Mouse (Mus musculus): ENCODE data around the gene BC017158. TPM values are rescaled to one million over a fixed set of nuclear protein-coding genes. Genes with fewer than 3 reads are reported as not detected.

The BC017158 gene
- polyA plus RNA-seq, 1 experiment from 2014 or later, result 20.3 TPM

GRCm38 (mm10) chr7:128309216-128309615 lies 11.2 kb upstream of the BC017158 start:
- WGBS (ENCODE audit: insufficient replicate concordance), result 54% methylated on average over 3 of the region's 3 CpGs
- Histone ChIP-seq H3K27ac (replicated peaks) (no peak overlapping the region), H3K4me3 (replicated peaks) (no peak overlapping the region), H3K4me1 (replicated peaks) (peaks cover 42% of the 10 kb centered on the region), H3K9me3 (replicated peaks) (no peaks in the 10 kb centered on the region), H3K27me3 (peaks cover 36% of the 10 kb centered on the region), H3K36me3 (replicated peaks) (no peaks in the 10 kb centered on the region), H3K4me2 (0 out of 2 replicates have a peak overlapping the region, but pooled peaks have one; percentile 47), H3K9ac (no peak overlapping the region)
- no peak for ATAC-seq (ENCODE audit: insufficient read depth)

GRCm38 (mm10) chr7:128307851-128308250 lies 9.9 kb upstream of the BC017158 start:
- Histone ChIP-seq H3K4me2 (no peak overlapping the region), H3K4me3 (replicated peaks) (no peak overlapping the region), H3K9me3 (replicated peaks) (no peaks in the 10 kb centered on the region), H3K4me1 (replicated peaks) (peaks cover 45% of the 10 kb centered on the region), H3K36me3 (replicated peaks) (peaks cover 1% of the 10 kb centered on the region), H3K27me3 (peaks cover 23% of the 10 kb centered on the region), H3K9ac (no peak overlapping the region), H3K27ac (replicated peaks) (0 out of 2 replicates have a peak overlapping the region, but pooled peaks have one; percentile 6)
- ATAC-seq (ENCODE audit: insufficient read depth), result no peak

GRCm38 (mm10) chr7:128304907-128305306 lies 6.9 kb upstream of the BC017158 start:
- H3K27ac ChIP-seq (replicated peaks), result no peak overlapping the region
- no peak for ATAC-seq (ENCODE audit: insufficient read depth)
- H3K4me2 ChIP-seq, result 0 out of 2 replicates have a peak overlapping the region, but pooled peaks have one; percentile 6

GRCm38 (mm10) chr7:128304198-128304597 lies 6.2 kb upstream of the BC017158 start:
- H3K27ac ChIP-seq (replicated peaks), result no peak overlapping the region; the same call in 1 of the 2 replicates
- 74% methylated on average over 6 of the region's 6 CpGs for WGBS (ENCODE audit: insufficient replicate concordance)
- no peak for ATAC-seq (ENCODE audit: insufficient read depth)
- peaks cover 61% of the 10 kb centered on the region for H3K4me1 ChIP-seq (replicated peaks)
- H3K4me3 ChIP-seq (replicated peaks), result no peak overlapping the region
- no peak overlapping the region for H3K9ac ChIP-seq
- H3K9me3 ChIP-seq (replicated peaks), result no peaks in the 10 kb centered on the region
- H3K36me3 ChIP-seq (replicated peaks), result peaks cover 14% of the 10 kb centered on the region
- H3K27me3 ChIP-seq, result no peaks in the 10 kb centered on the region
- no peak overlapping the region for H3K4me2 ChIP-seq

More at GRCm38 (mm10) chr7:128304907-128305306, 6.9 kb upstream of the BC017158 start:
- 12% methylated on average over 5 of the region's 5 CpGs for WGBS (ENCODE audit: insufficient replicate concordance)
- H3K4me1 ChIP-seq (replicated peaks), result peaks cover 65% of the 10 kb centered on the region
- H3K9ac ChIP-seq, result no peak overlapping the region
- H3K27me3 ChIP-seq, result no peaks in the 10 kb centered on the region
- H3K9me3 ChIP-seq (replicated peaks), result no peaks in the 10 kb centered on the region
- peaks cover 14% of the 10 kb centered on the region for H3K36me3 ChIP-seq (replicated peaks)
- no peak overlapping the region for H3K4me3 ChIP-seq (replicated peaks)

GRCm38 (mm10) chr7:128302151-128302550 lies 4.2 kb upstream of the BC017158 start:
- Histone ChIP-seq H3K4me3 (replicated peaks) (peak overlapping the region; percentile 61), H3K9me3 (replicated peaks) (no peaks in the 10 kb centered on the region), H3K27ac (replicated peaks) (peak overlapping the region; percentile 89), H3K9ac (peak overlapping the region; percentile 62), H3K4me2 (peak overlapping the region; percentile 71), H3K36me3 (replicated peaks) (peaks cover 14% of the 10 kb centered on the region), H3K4me1 (replicated peaks) (peaks cover 63% of the 10 kb centered on the region), H3K27me3 (no peaks in the 10 kb centered on the region)
- 75% methylated on average over 3 of the region's 3 CpGs for WGBS (ENCODE audit: insufficient replicate concordance)
- ATAC-seq (ENCODE audit: insufficient read depth), result no peak

- Histone ChIP-seq H3K9ac (no peak overlapping the region; the same call in 1 of the 2 replicates), H3K9me3 (replicated peaks) (no peaks in the 10 kb centered on the region), H3K4me1 (replicated peaks) (peaks cover 75% of the 10 kb centered on the region), H3K4me2 (no peak overlapping the region), H3K36me3 (replicated peaks) (peaks cover 14% of the 10 kb centered on the region), H3K27ac (replicated peaks) (peak overlapping the region; percentile 89), H3K27me3 (no peaks in the 10 kb centered on the region), H3K4me3 (replicated peaks) (no peak overlapping the region)
- ATAC-seq (ENCODE audit: insufficient read depth), result no peak
- 73% methylated on average over 3 of the region's 3 CpGs for WGBS (ENCODE audit: insufficient replicate concordance)
These were observed 3.0 kb upstream of the BC017158 start for GRCm38 (mm10) chr7:128300952-128301351.

GRCm38 (mm10) chr7:128298481-128299342 lies 742 bp upstream of the BC017158 start:
- H3K36me3 ChIP-seq (replicated peaks), result peaks cover 32% of the 10 kb centered on the region
- H3K4me2 ChIP-seq, result peak overlapping the region; percentile 78
- no peaks in the 10 kb centered on the region for H3K9me3 ChIP-seq (replicated peaks)
- H3K4me3 ChIP-seq (replicated peaks), result peak overlapping the region; percentile 84
- ATAC-seq (ENCODE audit: insufficient read depth), result peak; percentile 52
- WGBS (ENCODE audit: insufficient replicate concordance), result 73% methylated on average over 8 of the region's 8 CpGs
- H3K27me3 ChIP-seq, result no peaks in the 10 kb centered on the region
- peak overlapping the region; percentile 90 for H3K27ac ChIP-seq (replicated peaks)
- H3K4me1 ChIP-seq (replicated peaks), result peaks cover 86% of the 10 kb centered on the region
- H3K9ac ChIP-seq, result peak overlapping the region; percentile 92

- H3K9ac ChIP-seq, result peak overlapping the region; percentile 92
- H3K9me3 ChIP-seq (replicated peaks), result no peaks in the 10 kb centered on the region
- H3K27ac ChIP-seq (replicated peaks), result peak overlapping the region; percentile 90
- peak overlapping the region; percentile 84 for H3K4me3 ChIP-seq (replicated peaks)
- H3K27me3 ChIP-seq, result no peaks in the 10 kb centered on the region
- H3K4me2 ChIP-seq, result peak overlapping the region; percentile 78
- 22% methylated on average over 10 of the region's 10 CpGs for WGBS (ENCODE audit: insufficient replicate concordance)
- H3K4me1 ChIP-seq (replicated peaks), result peaks cover 86% of the 10 kb centered on the region
- ATAC-seq (ENCODE audit: insufficient read depth), result 0 out of 2 replicates have a peak, but pooled peaks have one; percentile 8
- peaks cover 35% of the 10 kb centered on the region for H3K36me3 ChIP-seq (replicated peaks)
These were observed 716 bp downstream of the BC017158 start for GRCm38 (mm10) chr7:128297291-128297616.

- Histone ChIP-seq H3K9me3 (replicated peaks) (no peaks in the 10 kb centered on the region), H3K4me2 (peak overlapping the region; percentile 78), H3K4me1 (replicated peaks) (peaks cover 80% of the 10 kb centered on the region), H3K4me3 (replicated peaks) (peak overlapping the region; percentile 84), H3K9ac (peak overlapping the region; percentile 92), H3K36me3 (replicated peaks) (peaks cover 28% of the 10 kb centered on the region), H3K27me3 (no peaks in the 10 kb centered on the region), H3K27ac (replicated peaks) (peak overlapping the region; percentile 90)
- 53% methylated on average over 3 of the region's 3 CpGs for WGBS (ENCODE audit: insufficient replicate concordance)
- ATAC-seq (ENCODE audit: insufficient read depth), result peak; percentile 23; the same call in 1 of the 2 replicates
These were observed 1.5 kb downstream of the BC017158 start for GRCm38 (mm10) chr7:128296514-128296913.

- Histone ChIP-seq H3K4me1 (replicated peaks) (peaks cover 80% of the 10 kb centered on the region), H3K9me3 (replicated peaks) (no peaks in the 10 kb centered on the region), H3K27ac (replicated peaks) (peak overlapping the region; percentile 90), H3K27me3 (no peaks in the 10 kb centered on the region), H3K4me3 (replicated peaks) (no peak overlapping the region), H3K9ac (0 out of 2 replicates have a peak overlapping the region, but pooled peaks have one; percentile 6), H3K36me3 (replicated peaks) (peaks cover 43% of the 10 kb centered on the region), H3K4me2 (peak overlapping the region; percentile 48)
- peak; percentile 43 for ATAC-seq (ENCODE audit: insufficient read depth)
- 52% methylated on average over 10 of the region's 10 CpGs for WGBS (ENCODE audit: insufficient replicate concordance)
These were observed 3.2 kb downstream of the BC017158 start for GRCm38 (mm10) chr7:128294785-128295184.

- peak overlapping the region; percentile 72 for H3K9ac ChIP-seq
- peak overlapping the region; percentile 59 for H3K4me3 ChIP-seq (replicated peaks)
- H3K9me3 ChIP-seq (replicated peaks), result no peaks in the 10 kb centered on the region
- H3K36me3 ChIP-seq (replicated peaks), result peaks cover 78% of the 10 kb centered on the region
- peak overlapping the region; percentile 98 for H3K27ac ChIP-seq (replicated peaks)
- WGBS (ENCODE audit: insufficient replicate concordance), result 17% methylated on average over 9 of the region's 9 CpGs
- H3K4me2 ChIP-seq, result peak overlapping the region; percentile 79
- H3K4me1 ChIP-seq (replicated peaks), result peaks cover 87% of the 10 kb centered on the region
- ATAC-seq (ENCODE audit: insufficient read depth), result peak; percentile 98
- H3K27me3 ChIP-seq, result no peaks in the 10 kb centered on the region
These were observed 8.9 kb downstream of the BC017158 start for GRCm38 (mm10) chr7:128288923-128289544.
